Mouse (Mus musculus) MEL (cell line): Measurements from ENCODE around the gene Obox6.

ENCODE experiments used
- MAZ ChIP-seq: IDR thresholded peaks from 2 replicates; pipeline ENCODE4 v1.6.1; 2012; ENCODE audit warnings: low read depth, mild to moderate bottlenecking, inconsistent platforms, low read length, improper control_type of control experiment
- RCOR1 ChIP-seq: IDR thresholded peaks from 2 replicates; pipeline ENCODE4 v1.6.1; 2012; ENCODE audit warnings: low read depth, mild to moderate bottlenecking, inconsistent platforms, low read length, improper control_type of control experiment
- TBP ChIP-seq: IDR thresholded peaks from 2 replicates; pipeline ENCODE4 v1.8.0; 2011; ENCODE audit warnings: low read depth, low read length, improper control_type of control experiment
- ZNF384 ChIP-seq: IDR thresholded peaks from 2 replicates; pipeline ENCODE4 v1.6.1; 2012; ENCODE audit warnings: low read depth, mild to moderate bottlenecking, inconsistent platforms, low read length, improper control_type of control experiment

- TF ChIP-seq MAZ (no peak), TBP (no peak), RCOR1 (no peak), ZNF384 (no peak)
These were observed 20.2 kb upstream of the Obox6 start for GRCm38 (mm10) chr7:15859657-15860056.
